Mouse (Mus musculus): Measurements from ENCODE around the gene Clec16a. TPM values are rescaled to one million over a fixed set of nuclear protein-coding genes. Genes with fewer than 3 reads are reported as not detected.
A peak's percentile ranks its signal among the peaks of the same experiment; 100 is the strongest.

Clec16a gene
- total RNA-seq, 2 experiments from 2014 or later, result 37.4 to 46.9 TPM

GRCm38 (mm10) chr16:10719971-10720370, 174.8 kb downstream of the Clec16a start:
- DNase-seq, result no peak

- no peak for DNase-seq
Measured at GRCm38 (mm10) chr16:10722882-10723544, 177.9 kb downstream of the Clec16a start.

- no peak for DNase-seq
Measured at GRCm38 (mm10) chr16:10723816-10724647, 178.9 kb downstream of the Clec16a start.

- DNase-seq, result no peak
Measured at GRCm38 (mm10) chr16:10725156-10725555, 180.0 kb downstream of the Clec16a start.

- DNase-seq, result no peak
Measured at GRCm38 (mm10) chr16:10727630-10728029, 182.5 kb downstream of the Clec16a start.

GRCm38 (mm10) chr16:10728886-10729285, 183.7 kb downstream of the Clec16a start:
- DNase-seq, result no peak

- no peak for DNase-seq
Measured at GRCm38 (mm10) chr16:10730941-10731340, 185.8 kb downstream of the Clec16a start.

- no peak for DNase-seq
Measured at GRCm38 (mm10) chr16:10731785-10732184, 186.6 kb downstream of the Clec16a start.

- no peak for DNase-seq
Measured at GRCm38 (mm10) chr16:10732421-10732820, 187.3 kb downstream of the Clec16a start.

GRCm38 (mm10) chr16:10735781-10736180, 190.6 kb downstream of the Clec16a start:
- peak; percentile 22 to 56 for DNase-seq

- DNase-seq, result no peak
Measured at GRCm38 (mm10) chr16:10736364-10736763, 191.2 kb downstream of the Clec16a start.

GRCm38 (mm10) chr16:10737571-10737970, 192.4 kb downstream of the Clec16a start:
- peak; percentile 25 to 53 for DNase-seq

- DNase-seq, result no peak
Measured at GRCm38 (mm10) chr16:10738866-10739265, 193.7 kb downstream of the Clec16a start.

GRCm38 (mm10) chr16:10739854-10740398, 194.8 kb downstream of the Clec16a start:
- DNase-seq, result no peak

GRCm38 (mm10) chr16:10741082-10741481, 195.9 kb downstream of the Clec16a start:
- no peak for DNase-seq

GRCm38 (mm10) chr16:10749226-10749625, 204.1 kb downstream of the Clec16a start:
- no peak for DNase-seq

GRCm38 (mm10) chr16:10749824-10750223, 204.7 kb downstream of the Clec16a start:
- DNase-seq, result no peak

- DNase-seq, result peak; percentile 88 to 92
Measured at GRCm38 (mm10) chr16:10754521-10755296, 209.6 kb downstream of the Clec16a start.

- no peak for DNase-seq
Measured at GRCm38 (mm10) chr16:10756168-10756567, 211.0 kb downstream of the Clec16a start.

GRCm38 (mm10) chr16:10761182-10761581, 216.0 kb downstream of the Clec16a start:
- no peak for DNase-seq

GRCm38 (mm10) chr16:10762569-10763180, 217.5 kb downstream of the Clec16a start:
- no peak for DNase-seq
